Mouse (Mus musculus) lung, postnatal 0 days (tissue): ENCODE measurements around the gene Strada.

Experiments used
- CTCF ChIP-seq: IDR thresholded peaks from 2 replicates; pipeline ENCODE4 v1.5.1; 2016; ENCODE audit warnings: antibody characterized with exemption, mild to moderate bottlenecking
- EP300 ChIP-seq: IDR thresholded peaks from 2 replicates; pipeline ENCODE4 v1.6.1; 2016; ENCODE audit warnings: antibody characterized with exemption, mild to moderate bottlenecking, control low read depth

- no peak for TF ChIP-seq CTCF
- no peak for TF ChIP-seq EP300
These were observed 14.2 kb upstream of the Strada start, which contains the start of gene Ccdc47 for GRCm38 (mm10) chr11:106215927-106216729.
